Comparison of ENCODE assay signal across 8 mouse cellular contexts in genomic region chr14:20179731-20180280, GRCm38 (mm10). TPM values are rescaled to one million over a fixed set of nuclear protein-coding genes. Genes with fewer than 3 reads are reported as not detected.
A peak's percentile ranks its signal among the peaks of the same experiment; 100 is the strongest.
DNase-seq lines count a peak whose midpoint lies in the region; ATAC-seq and TF ChIP-seq lines count a peak whose summit lies in the region.

No protein-coding gene starts in this region.

- WGBS in kidney, embryonic 14.5 days, result 71% methylated on average over 5 of the region's 5 CpGs
- WGBS in bone marrow, adult 2 months, result 24% methylated on average over 5 of the region's 5 CpGs
- WGBS in hindbrain, embryonic 14.5 days, result 62% methylated on average over 5 of the region's 5 CpGs
- WGBS in midbrain, embryonic 14.5 days, result 74% methylated on average over 5 of the region's 5 CpGs

- no peak overlapping the region for H3K27ac ChIP-seq in kidney, embryonic 14.5 days (ENCODE audit: low read depth, low read length)
- no peak overlapping the region for H3K27ac ChIP-seq in bone marrow, adult 2 months (ENCODE audit: control insufficient read depth, insufficient read depth, low read depth, low read length, poor library complexity)
- no peak overlapping the region for H3K27ac ChIP-seq in hindbrain, embryonic 14.5 days
- H3K27ac ChIP-seq in midbrain, embryonic 14.5 days (replicated peaks; ENCODE audit: low read depth, low read length), result no peak overlapping the region

- peak overlapping the region; percentile 58 for H3K4me3 ChIP-seq in kidney, embryonic 14.5 days (ENCODE audit: low read length)
- H3K4me3 ChIP-seq in bone marrow, adult 2 months (replicated peaks; ENCODE audit: control insufficient read depth, low read depth, low read length), result peak overlapping the region; percentile 7
- peak overlapping the region; percentile 49; the same call in 1 of the 2 replicates for H3K4me3 ChIP-seq in hindbrain, embryonic 14.5 days (replicated peaks; ENCODE audit: low read length)
- no peak overlapping the region for H3K4me3 ChIP-seq in midbrain, embryonic 14.5 days (replicated peaks; ENCODE audit: low read depth, low read length)

- TF ChIP-seq CTCF in bone marrow, adult 2 months (IDR thresholded peaks at IDR 0.05; ENCODE audit: control insufficient read depth, insufficient read depth, low read length), result no peak

- peaks cover 32% of the 10 kb centered on the region for H3K4me1 ChIP-seq in kidney, embryonic 14.5 days (ENCODE audit: control insufficient read depth, insufficient read depth, low read length)
- H3K4me1 ChIP-seq in bone marrow, adult 2 months (ENCODE audit: control insufficient read depth, insufficient read depth, low read length), result no peaks in the 10 kb centered on the region; the same call in 1 of the 2 replicates
- H3K4me1 ChIP-seq in hindbrain, embryonic 14.5 days (replicated peaks; ENCODE audit: control insufficient read depth, insufficient read depth, low read length), result peaks cover 8% of the 10 kb centered on the region
- peaks cover 12% of the 10 kb centered on the region; the same call in 1 of the 2 replicates for H3K4me1 ChIP-seq in midbrain, embryonic 14.5 days (ENCODE audit: control insufficient read depth, insufficient read depth, low read length)

- no peak for TF ChIP-seq POLR2A in bone marrow, adult 2 months (IDR thresholded peaks at IDR 0.05; ENCODE audit: borderline replicate concordance, control insufficient read depth, low read depth, low read length)

- H3K9me3 ChIP-seq in kidney, embryonic 14.5 days (ENCODE audit: control insufficient read depth, low read length), result no peaks in the 10 kb centered on the region
- no peaks in the 10 kb centered on the region for H3K9me3 ChIP-seq in hindbrain, embryonic 14.5 days (ENCODE audit: control insufficient read depth, low read length)
- H3K9me3 ChIP-seq in midbrain, embryonic 14.5 days (ENCODE audit: control insufficient read depth, low read length), result no peaks in the 10 kb centered on the region

- no peak for DNase-seq in kidney, postnatal 14 days
- DNase-seq in hindbrain, embryonic 14.5 days (ENCODE audit: low spot score), result no peak
- no peak for DNase-seq in midbrain, embryonic 14.5 days
- DNase-seq in frontal cortex, postnatal 14 days (ENCODE audit: low spot score in 2 of 2), result no peak
- DNase-seq in adrenal gland, adult 2 months, result no peak
- DNase-seq in natural killer cell, adult 2 months (ENCODE audit: low spot score in 2 of 2), result no peak

- peak overlapping the region; percentile 94 for H3K4me2 ChIP-seq in kidney, embryonic 14.5 days (replicated peaks; ENCODE audit: low read depth, low read length)
- peak overlapping the region; percentile 82 for H3K4me2 ChIP-seq in hindbrain, embryonic 14.5 days (replicated peaks)
- peak overlapping the region; percentile 92; the same call in 1 of the 2 replicates for H3K4me2 ChIP-seq in midbrain, embryonic 14.5 days (ENCODE audit: low read length)

- H3K27me3 ChIP-seq in kidney, embryonic 14.5 days (ENCODE audit: control insufficient read depth, insufficient read depth, low read length), result no peaks in the 10 kb centered on the region
- peaks cover 10% of the 10 kb centered on the region for H3K27me3 ChIP-seq in hindbrain, embryonic 14.5 days (ENCODE audit: control insufficient read depth, insufficient read depth, low read length)
- H3K27me3 ChIP-seq in midbrain, embryonic 14.5 days (ENCODE audit: control insufficient read depth, insufficient read depth, low read length), result no peaks in the 10 kb centered on the region; the same call in 1 of the 2 replicates

- no peak overlapping the region for H3K9ac ChIP-seq in kidney, embryonic 14.5 days (ENCODE audit: low read depth, low read length)
- H3K9ac ChIP-seq in hindbrain, embryonic 14.5 days, result no peak overlapping the region
- no peak overlapping the region for H3K9ac ChIP-seq in midbrain, embryonic 14.5 days (replicated peaks; ENCODE audit: low read length)

- no peak for ATAC-seq in kidney, embryonic 14.5 days (ENCODE audit: low FRiP score, low TSS enrichment)
- no peak for ATAC-seq in hindbrain, embryonic 14.5 days (ENCODE audit: low FRiP score)
- no peak for ATAC-seq in midbrain, embryonic 14.5 days (ENCODE audit: low FRiP score, low TSS enrichment)

- H3K36me3 ChIP-seq in kidney, embryonic 14.5 days (ENCODE audit: control insufficient read depth, insufficient read depth, low read length), result no peaks in the 10 kb centered on the region
- no peaks in the 10 kb centered on the region for H3K36me3 ChIP-seq in hindbrain, embryonic 14.5 days (replicated peaks; ENCODE audit: control insufficient read depth, insufficient read depth)
- no peaks in the 10 kb centered on the region for H3K36me3 ChIP-seq in midbrain, embryonic 14.5 days (ENCODE audit: control insufficient read depth, insufficient read depth, low read length)

RNA-seq across cellular contexts. Expression of gene Kcnk5, which starts 1.8 kb away (rescaled TPM):
- 4.7 and 12.2 TPM in 2 replicates for polyA plus RNA-seq in kidney, embryonic 14.5 days (2014; fragmentation: Nextera tagmentation; extraction: Ambion mirVana)
- polyA plus RNA-seq in bone marrow, adult 2 months (2011; ENCODE audit: insufficient read depth, insufficient read length, low replicate concordance, missing spikeins), result 1.3 and 5.4 TPM in 2 replicates
- polyA plus RNA-seq in hindbrain, embryonic 14.5 days (2014; fragmentation: Nextera tagmentation; extraction: Ambion mirVana), result 0.65 and 1.2 TPM in 2 replicates
- 0.43 and 0.88 TPM in 2 replicates for polyA plus RNA-seq in midbrain, embryonic 14.5 days (2014; fragmentation: Nextera tagmentation; extraction: Ambion mirVana)
- total RNA-seq in adrenal gland, adult 2 months (2021), result 1 to 10 TPM; 8.6 to 9.5 TPM
- polyA plus RNA-seq in adrenal gland, adult 2 months (2012; rRNA removed), result 6.4 and 9.8 TPM in 2 replicates

RNA-seq across cellular contexts. Expression of gene Saysd1, which starts 41.5 kb away (rescaled TPM):
- polyA plus RNA-seq in kidney, embryonic 14.5 days (2014; fragmentation: Nextera tagmentation; extraction: Ambion mirVana), result 11.2 and 13.7 TPM in 2 replicates
- 0.97 and 5.9 TPM in 2 replicates for polyA plus RNA-seq in bone marrow, adult 2 months (2011; ENCODE audit: insufficient read depth, insufficient read length, low replicate concordance, missing spikeins)
- polyA plus RNA-seq in hindbrain, embryonic 14.5 days (2014; fragmentation: Nextera tagmentation; extraction: Ambion mirVana), result 11.1 and 14.9 TPM in 2 replicates
- polyA plus RNA-seq in midbrain, embryonic 14.5 days (2014; fragmentation: Nextera tagmentation; extraction: Ambion mirVana), result 13.7 and 15.1 TPM in 2 replicates
- 1 to 10 TPM; 6.2 to 7.0 TPM for total RNA-seq in adrenal gland, adult 2 months (2021)
- polyA plus RNA-seq in adrenal gland, adult 2 months (2012; rRNA removed), result 8.5 and 9.8 TPM in 2 replicates
